Mouse (Mus musculus) MEL-GATA-1-ER (cell line): ENCODE measurements around the gene Tcf20.

Experiments
- DNase-seq: peaks from one replicate; pipeline ENCODE4 v3.0.0-alpha.2; 2012; ENCODE audit warnings: low read depth; ENCODE audit errors: extremely low read depth

The Tcf20 gene

DNA sequence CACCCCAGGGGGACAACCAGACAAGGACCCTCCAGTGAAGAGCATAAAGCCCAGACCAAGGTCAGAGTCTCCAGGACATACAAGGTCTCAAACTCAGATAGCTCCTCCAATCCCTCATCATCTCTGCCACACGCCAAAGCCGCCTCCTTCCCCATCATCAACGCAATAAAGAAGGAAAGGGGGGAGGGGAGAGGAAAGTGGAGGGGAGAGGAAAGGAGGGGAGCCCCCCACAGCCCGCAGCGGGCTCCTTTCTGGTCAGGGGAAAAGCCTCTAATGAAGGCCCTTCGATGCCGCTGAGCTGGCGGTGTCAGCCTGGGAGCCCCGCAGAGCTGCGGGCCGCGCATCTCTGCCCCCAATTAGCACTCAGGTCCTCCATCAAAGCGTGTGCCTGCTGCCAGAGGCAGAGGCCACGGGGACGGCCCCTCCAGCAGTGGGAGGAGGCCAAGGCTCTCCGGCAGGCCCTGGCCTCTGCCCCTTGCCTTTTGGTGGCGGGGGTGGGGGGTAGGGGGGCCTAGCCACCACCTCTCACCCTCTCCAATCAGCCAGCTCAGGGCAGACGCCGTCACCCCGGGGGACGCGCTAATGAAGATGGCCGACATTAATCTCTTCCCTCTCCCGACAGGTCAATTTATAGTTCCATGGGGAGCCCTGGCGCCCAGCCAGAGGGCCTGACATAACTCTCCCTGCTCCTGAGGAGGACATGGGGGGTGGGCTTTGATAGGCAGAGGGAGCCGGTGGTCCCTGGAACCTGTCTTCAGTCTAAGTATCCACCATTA is 26.7 kb downstream of the Tcf20 start:
- DNase-seq, result no peak

GRCm38 (mm10) chr15:82959151-82959550 is 28.5 kb downstream of the Tcf20 start:
- no peak for DNase-seq

GRCm38 (mm10) chr15:82958253-82958701 is 29.4 kb downstream of the Tcf20 start:
- DNase-seq, result no peak

DNA sequence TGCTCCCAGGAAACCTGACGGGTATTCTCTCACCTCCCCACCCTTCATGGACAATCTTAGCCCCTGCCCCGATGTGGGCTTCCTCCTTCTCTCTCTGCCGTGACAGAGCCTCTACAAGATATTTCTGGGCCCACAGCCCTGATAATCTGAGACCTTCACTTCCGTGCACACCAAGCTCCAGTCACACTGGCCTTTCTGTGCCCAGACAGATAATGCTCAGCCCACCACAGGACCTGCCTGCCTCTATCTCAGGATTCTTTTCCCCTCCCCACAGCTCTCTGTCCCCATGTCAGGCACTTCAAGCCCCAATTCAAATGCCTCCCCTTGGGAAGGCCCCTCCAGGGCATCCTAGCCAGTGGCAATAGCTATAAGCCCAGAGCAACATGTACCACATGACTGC is 31.0 kb downstream of the Tcf20 start:
- peak; percentile 47 for DNase-seq

DNA sequence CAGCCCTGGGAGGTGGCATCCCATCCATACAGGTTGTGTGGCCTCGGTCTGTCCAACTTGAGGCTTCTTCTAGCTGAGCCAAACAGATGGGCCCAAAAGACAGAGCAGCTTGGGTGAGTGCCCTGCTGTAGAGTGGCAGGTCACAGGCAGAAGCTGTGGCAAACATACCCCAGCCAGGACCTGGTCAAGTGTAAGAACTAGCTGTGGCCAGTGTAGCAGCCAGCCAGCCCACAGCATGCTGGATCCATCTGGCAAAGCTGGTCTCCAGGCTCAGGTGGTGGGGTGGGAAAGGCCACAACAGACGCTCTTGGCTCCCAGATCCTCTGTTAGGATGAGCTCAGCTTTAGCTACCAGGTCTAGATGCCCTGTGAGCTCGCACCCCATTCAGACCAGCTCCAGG is 31.4 kb downstream of the Tcf20 start:
- no peak for DNase-seq

DNA sequence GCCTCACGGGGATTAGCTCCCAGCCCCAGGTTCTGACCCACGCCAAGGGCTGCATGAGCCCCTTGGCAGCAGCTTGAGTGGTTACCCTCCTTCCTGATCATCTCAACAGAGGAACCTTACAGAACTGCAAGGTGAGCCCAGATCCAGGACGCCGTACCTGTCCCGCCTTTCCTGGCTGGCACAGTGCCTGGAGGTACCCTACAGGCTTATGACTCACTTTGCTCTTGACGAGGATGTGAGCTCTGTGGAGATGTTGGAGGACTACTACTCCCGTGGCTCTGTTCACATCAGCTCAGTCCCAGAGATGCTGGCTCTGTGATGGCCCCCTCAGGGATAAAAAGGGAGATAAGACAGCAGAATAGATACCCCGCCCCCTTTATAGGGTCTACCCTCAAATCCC is 32.4 kb downstream of the Tcf20 start:
- no peak for DNase-seq

- DNase-seq, result no peak
These were observed 33.6 kb downstream of the Tcf20 start for GRCm38 (mm10) chr15:82954034-82954433.

- DNase-seq, result no peak
These were observed 34.6 kb downstream of the Tcf20 start for GRCm38 (mm10) chr15:82953096-82953495.

GRCm38 (mm10) chr15:82952292-82952705 is 35.4 kb downstream of the Tcf20 start:
- DNase-seq, result no peak

GRCm38 (mm10) chr15:82950246-82950645 is 37.4 kb downstream of the Tcf20 start:
- no peak for DNase-seq

DNA sequence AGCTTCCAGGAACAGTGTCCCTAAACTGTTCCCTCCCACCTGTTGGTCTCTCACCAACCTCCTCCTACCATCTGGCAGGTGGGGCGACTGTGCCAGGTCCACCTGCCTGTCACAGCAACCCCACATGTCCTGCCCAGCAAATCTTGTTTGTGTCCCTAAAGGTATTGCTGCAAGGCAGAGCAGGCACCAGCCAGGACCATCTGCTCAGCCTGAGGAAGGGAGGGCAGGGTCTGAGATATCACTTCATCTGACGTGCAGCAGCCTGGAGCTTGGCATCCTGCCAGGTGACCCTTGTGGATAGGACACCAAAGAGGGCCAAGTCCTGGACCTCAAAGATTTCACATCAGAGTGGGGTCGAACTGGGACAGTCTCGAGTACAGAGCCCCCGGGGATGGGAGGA is 40.2 kb downstream of the Tcf20 start:
- no peak for DNase-seq

DNA sequence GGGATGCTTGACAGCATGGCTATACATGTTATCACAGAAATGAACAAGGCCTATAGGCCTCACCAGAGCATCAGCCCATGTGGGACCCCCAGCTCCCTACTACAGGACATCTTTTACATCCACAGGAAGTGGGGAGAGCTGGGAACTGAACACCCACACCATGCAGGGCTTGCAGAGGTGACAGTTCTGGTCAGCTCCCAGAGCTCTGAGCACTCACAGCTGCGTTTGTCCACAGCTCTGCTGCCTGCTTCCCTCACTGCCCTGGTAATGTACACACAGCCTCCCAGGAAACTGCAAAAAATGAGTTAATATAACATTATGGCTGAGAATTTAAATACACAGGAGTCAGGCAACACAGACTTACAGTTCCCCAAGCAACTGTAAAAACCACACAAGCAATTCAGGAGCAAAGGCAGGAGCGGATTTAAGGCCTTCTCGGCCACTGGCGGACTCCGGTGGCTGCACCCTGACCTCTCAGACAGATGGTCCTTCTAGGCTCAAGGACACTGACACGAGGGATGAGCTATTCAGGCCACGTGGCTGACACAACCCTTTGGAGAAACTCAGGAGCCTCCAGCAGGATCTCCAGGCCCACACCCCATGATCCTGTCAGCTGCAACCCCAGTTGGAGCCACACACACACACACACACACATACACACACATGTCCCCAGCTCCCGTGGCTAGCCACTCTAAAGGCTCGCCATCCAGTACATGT is 43.0 kb downstream of the Tcf20 start:
- DNase-seq, result no peak

DNA sequence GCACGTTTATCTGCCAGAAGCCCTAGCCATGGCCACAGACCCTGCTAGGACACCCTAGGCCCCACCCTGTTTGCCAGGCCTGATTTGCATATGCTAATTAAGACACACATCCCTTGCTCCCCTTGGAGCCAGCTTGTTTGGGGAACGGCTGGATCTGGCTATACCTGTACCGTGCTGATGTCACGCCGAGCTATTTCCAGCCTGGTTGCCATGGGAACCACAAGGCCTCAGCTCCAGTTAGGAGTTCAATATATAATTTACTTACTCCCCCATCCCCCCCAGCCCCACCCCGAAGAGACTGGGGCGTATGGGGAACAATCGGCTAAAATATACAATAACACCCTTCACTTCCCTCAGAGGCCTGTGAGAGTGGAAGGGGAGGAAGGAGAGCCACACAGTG is 45.9 kb downstream of the Tcf20 start:
- DNase-seq, result no peak

DNA sequence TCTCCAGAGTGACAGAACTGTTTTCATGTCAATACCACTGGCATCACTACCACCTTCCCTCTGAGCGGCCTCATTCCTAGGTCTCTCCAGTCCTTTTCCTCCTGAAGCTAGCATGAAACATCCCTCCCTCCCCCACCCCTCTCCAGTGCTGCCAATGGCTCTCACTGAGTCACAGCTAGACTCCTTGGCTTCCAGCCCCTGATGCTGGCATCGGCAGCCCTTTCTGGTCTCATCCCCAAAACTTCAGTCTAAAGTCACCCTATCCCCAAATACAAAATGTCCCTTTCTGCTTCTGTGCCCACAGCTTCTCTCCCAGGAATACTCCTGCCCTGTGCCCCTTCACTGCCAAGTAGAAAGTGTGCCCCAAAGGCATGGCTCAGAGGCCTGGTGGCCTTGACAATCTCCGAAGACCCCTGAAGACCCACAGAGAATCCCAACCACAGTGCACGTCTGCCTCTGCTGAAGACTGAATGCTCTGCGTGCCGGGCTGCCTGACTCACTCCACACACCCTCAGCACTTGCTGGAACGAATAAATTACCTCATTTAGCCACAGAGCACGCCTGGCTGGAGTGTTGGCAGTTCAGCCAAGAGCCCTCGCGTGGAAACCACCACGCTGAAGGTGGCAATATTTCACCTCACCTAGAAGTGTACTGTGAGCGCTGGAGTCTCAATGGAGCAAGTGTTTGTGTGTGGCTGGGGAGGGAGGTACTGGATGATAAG is 47.0 kb downstream of the Tcf20 start:
- DNase-seq, result no peak

GRCm38 (mm10) chr15:82938155-82938569 is 49.5 kb downstream of the Tcf20 start:
- DNase-seq, result no peak

DNA sequence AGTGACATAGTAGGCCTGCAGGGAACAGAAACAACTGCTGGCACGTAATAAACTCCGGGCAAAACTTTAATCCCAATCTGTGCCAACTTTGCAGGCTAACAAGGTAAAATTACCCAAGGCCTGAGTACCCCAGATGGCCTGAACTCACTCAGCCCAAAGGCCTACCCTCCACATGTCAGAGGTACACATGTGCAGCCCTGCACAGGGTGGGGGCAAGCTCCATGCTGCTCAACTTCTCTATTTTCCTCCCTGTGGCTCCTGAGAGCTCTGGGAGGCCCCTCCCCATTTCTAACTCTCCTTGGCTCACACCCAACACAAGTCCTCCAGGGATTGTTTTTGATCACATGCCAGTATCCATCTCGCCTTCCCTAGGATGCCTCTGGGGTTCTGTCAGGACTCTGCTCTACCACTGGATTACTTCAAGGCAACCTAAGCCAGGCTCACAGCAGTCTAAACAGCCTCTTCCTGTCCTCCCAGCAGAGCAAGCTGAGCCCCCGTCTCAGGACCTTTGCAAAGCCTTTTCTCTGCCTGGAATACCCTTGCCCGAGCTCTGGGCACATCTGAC is 50.2 kb downstream of the Tcf20 start:
- DNase-seq, result peak; percentile 13

GRCm38 (mm10) chr15:82934971-82935370 is 52.7 kb downstream of the Tcf20 start:
- DNase-seq, result no peak

GRCm38 (mm10) chr15:82932936-82933650 is 54.6 kb downstream of the Tcf20 start:
- no peak for DNase-seq

DNA sequence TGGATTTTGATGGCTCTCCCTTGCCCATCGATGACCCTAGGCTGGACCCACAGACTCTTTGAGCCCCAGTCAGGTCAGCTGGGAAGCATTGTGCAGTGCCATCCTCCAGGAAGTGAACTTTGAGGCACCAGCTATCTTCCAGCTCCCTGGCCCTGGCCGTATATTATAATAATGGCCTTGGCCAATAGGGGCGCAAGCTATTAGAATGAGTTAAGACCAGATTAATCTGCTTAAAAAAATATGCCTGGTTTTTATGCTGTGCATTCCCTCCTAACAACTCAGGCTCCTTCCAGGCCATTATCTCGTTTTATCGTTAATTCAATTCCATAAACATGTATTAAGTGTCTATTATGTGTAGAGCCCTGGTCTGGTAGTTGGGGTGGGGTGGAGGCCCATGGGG is 56.2 kb downstream of the Tcf20 start:
- DNase-seq, result no peak

DNA sequence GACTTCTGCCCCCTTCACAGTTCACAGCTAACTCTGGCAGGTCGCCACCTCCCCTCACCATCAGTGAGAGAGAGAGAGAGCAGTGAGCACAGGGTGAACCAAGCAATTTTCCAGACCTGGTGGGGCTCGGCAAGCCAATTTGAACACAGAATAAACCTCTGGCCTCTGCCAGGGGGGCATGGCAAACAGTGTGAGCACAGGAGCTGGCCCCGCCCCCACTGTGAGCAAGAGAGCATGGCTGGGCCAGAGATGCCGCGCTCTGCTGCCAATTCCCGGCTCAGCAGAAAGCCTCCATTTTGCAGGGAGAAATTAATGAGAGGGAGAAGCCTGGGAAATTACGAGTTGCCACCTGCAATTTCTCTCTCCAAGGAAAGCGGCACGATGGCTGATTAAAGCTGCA is 58.1 kb downstream of the Tcf20 start:
- DNase-seq, result no peak

- no peak for DNase-seq
These were observed 58.8 kb downstream of the Tcf20 start for GRCm38 (mm10) chr15:82928844-82929243.
